Mouse (Mus musculus): ENCODE results near the gene Rapgef3.

- TF ChIP-seq CTCF (IDR thresholded peaks at IDR 0.05; ENCODE audit: control insufficient read depth, insufficient read depth, insufficient read length) (no peak), MYOG (IDR thresholded peaks at IDR 0.05; ENCODE audit: control insufficient read depth, extremely low read depth, insufficient read length) (no peak), CEBPB (IDR thresholded peaks at IDR 0.05; ENCODE audit: low read depth) (no peak)
Measured at GRCm38 (mm10) chr15:97770280-97770679, 2.5 kb upstream of the Rapgef3 start.

Measured in C2C12 (cell line).